Mouse (Mus musculus): ENCODE results near the gene Ndufa7. TPM values are rescaled to one million over a fixed set of nuclear protein-coding genes. Genes with fewer than 3 reads are reported as not detected.

Ndufa7 gene
- polyA plus RNA-seq (2016; fragmentation: Nextera tagmentation; extraction: Ambion mirVana): 496 and 518 TPM in 2 replicates

DNA sequence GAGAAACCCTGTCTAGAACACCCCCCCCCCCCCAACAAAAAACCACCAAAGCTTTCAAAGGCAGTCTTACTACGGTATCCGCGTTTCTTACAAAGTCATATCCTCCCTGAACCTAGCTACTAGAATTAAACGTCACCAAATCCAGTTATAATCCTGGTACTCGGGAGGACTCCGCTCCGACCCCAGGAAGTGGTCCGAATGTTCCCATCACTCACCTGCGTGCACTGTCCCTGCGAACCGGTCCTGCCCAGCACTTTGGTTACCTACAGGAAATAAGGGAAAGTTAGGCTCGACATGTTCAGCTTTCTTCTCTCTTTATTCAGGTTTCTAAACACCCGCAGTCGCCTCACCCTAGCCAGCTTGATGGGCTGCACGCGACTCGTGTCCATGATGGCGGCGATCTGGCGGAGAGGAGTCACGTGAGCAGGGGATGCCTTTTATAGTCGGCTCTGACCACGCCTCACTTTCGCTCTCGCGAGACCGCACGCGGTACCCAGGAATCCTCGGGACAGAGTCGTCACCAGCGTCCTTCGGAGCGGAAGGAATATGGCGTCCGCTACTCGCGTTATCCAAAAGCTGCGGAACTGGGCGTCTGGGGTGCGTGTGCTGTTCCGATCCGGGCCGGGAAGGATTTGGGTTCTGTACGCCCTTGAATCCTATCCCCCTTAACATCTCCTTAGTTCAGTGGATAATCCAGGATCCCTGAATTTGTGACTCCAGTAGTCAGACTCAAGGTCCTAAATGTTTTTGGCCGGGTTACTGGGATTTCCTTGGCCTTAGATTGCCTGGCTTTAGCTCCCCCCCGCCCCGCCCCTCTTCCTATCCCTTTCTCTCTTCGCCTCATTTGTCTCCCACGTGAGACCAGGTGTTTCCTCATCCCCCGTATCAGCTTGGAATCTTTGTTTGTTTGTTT, at the start of gene Ndufa7, which contains the start of gene Rps28:
Ndufa7 (plus strand) TSS at position 489 of the 913 bp plus-strand sequence.
Rps28 (minus strand) TSS at position 479 of the 913 bp plus-strand sequence.
- Histone ChIP-seq H3K27ac (replicated peaks) (peak within 1 kb of the TSS; percentile 93), H3K4me1 (peaks cover 39% of the 10 kb centered on the region), H3K9me3 (replicated peaks) (no peaks in the 10 kb centered on the region), H3K36me3 (peaks cover 70% of the 10 kb centered on the region), H3K27me3 (ENCODE audit: low read depth, poor library complexity, severe bottlenecking) (no peaks in the 10 kb centered on the region), H3K4me3 (peak within 1 kb of the TSS; percentile 88)
- WGBS: under 1% methylated on average over 51 of the region's 51 CpGs
- DNase-seq (ENCODE audit: low spot score): peak; percentile 97

DNA sequence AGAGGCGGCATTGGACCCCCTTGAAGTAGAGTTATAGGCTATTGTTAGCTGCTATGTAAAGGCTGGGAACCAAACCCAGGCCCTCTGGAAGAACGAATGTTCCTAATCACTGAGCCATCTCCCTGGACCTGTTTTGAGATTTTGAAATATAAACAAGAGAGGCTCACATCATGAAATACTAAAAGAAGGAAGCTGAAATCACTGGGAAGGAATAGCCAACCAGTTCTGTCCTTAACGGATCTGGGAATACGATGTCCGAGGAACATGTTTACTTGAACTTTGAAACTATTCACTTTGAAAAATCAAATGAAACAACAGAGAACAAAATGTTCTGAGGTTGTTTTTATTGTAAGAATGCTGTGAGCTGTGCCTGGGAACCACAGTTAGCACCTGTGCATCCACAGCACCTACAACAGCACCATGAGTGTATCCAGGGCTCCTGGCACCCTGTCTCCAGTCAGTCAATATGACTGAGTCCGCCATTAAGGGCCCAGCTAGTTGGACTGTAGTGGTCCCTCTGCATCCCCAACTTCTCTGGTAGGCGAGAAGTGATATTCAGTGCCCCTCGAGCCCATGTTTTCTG, 49.7 kb upstream of the Ndufa7 start:
- Histone ChIP-seq H3K4me3 (no peak overlapping the region), H3K36me3 (peaks cover 24% of the 10 kb centered on the region), H3K9me3 (replicated peaks) (no peaks in the 10 kb centered on the region), H3K27ac (replicated peaks) (no peak overlapping the region), H3K4me1 (peaks cover 7% of the 10 kb centered on the region), H3K27me3 (ENCODE audit: low read depth, poor library complexity, severe bottlenecking) (no peaks in the 10 kb centered on the region)
- DNase-seq (ENCODE audit: low spot score): no peak
- 95% methylated on average over 8 of the region's 8 CpGs for WGBS

DNA sequence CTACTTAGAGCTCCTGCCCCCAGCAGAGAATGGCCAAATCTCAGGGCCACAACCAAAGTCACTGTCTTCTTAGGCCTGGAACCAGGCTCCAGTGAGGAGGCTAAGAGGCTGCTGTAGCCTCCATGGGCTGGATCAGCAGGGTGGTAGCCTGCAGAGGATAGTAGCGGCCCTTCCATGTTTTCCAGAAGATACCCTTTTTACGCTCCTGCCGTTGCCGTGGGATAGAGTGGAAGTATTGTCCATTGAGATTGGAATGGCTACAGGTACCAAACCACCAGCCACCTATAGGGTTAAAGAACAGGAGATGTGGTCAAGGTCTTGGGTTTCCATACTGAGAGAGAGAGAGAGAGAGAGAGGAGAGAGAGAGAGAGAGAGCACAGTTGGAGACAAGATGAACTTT, 49.1 kb upstream of the Ndufa7 start:
- H3K4me1 ChIP-seq: peaks cover 10% of the 10 kb centered on the region
- no peaks in the 10 kb centered on the region for H3K9me3 ChIP-seq (replicated peaks)
- H3K36me3 ChIP-seq: peaks cover 24% of the 10 kb centered on the region
- no peak overlapping the region for H3K27ac ChIP-seq (replicated peaks)
- DNase-seq (ENCODE audit: low spot score): no peak
- no peak overlapping the region for H3K4me3 ChIP-seq
- no peaks in the 10 kb centered on the region; the same call in 1 of the 2 replicates for H3K27me3 ChIP-seq (ENCODE audit: low read depth, poor library complexity, severe bottlenecking)
- 89% methylated on average over 4 of the region's 4 CpGs for WGBS

DNA sequence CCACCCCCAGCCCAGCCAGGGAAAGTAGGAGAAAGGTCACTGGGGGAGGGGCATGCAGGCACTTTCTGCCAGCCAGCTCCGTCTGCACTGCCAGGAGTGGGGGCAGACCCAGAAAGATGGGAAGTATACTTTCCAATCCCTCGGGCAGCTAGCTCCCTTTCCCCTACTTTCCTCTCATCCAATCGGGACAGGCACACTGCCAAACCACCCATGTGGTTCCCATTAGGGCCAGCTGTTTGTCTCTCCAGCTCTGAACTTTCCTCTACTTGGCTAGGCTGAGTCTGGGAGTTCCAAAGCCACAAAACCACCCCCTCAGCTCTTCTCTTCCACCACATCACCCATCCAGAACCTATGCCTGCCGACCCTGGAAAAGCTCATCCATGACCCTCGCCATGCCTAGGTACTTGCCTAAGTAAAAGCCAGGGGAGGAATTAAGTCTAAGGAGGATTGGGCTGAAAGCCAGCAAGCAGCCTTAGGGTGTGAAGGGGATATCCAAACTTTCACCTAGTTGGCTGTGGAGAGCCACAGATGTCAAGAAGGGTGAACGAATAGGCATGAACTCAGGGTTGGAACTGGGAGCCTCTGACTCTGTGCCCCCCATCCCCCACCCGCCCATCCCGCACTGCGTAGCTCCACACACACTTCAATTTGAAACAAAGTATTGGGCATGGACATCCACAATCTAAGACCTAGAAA, 45.0 kb upstream of the Ndufa7 start:
- Histone ChIP-seq H3K4me1 (peaks cover 28% of the 10 kb centered on the region), H3K36me3 (peaks cover 24% of the 10 kb centered on the region), H3K4me3 (peak overlapping the region; percentile 7), H3K27ac (replicated peaks) (peak overlapping the region; percentile 39), H3K27me3 (ENCODE audit: low read depth, poor library complexity, severe bottlenecking) (peaks cover 10% of the 10 kb centered on the region), H3K9me3 (replicated peaks) (no peaks in the 10 kb centered on the region)
- 59% methylated on average over 9 of the region's 9 CpGs for WGBS
- DNase-seq (ENCODE audit: low spot score): peak; percentile 60

DNA sequence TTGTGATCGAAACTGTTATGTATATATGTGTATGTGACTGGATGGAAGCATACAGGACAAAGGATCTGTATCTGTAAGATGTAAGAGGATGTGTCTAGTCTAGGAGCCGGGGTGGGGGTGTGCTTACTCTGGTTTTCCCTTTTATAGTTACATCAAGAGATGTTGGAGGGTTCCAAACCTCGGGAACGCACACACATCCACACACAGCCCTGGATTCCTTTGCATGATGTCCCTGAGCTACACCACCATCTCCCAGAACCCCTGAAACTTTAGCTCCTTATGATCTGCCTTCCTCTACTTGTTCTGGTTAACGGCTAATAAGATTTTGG, 44.4 kb upstream of the Ndufa7 start:
- WGBS: 89% methylated on average over 5 of the region's 5 CpGs
- peaks cover 28% of the 10 kb centered on the region for H3K4me1 ChIP-seq

DNA sequence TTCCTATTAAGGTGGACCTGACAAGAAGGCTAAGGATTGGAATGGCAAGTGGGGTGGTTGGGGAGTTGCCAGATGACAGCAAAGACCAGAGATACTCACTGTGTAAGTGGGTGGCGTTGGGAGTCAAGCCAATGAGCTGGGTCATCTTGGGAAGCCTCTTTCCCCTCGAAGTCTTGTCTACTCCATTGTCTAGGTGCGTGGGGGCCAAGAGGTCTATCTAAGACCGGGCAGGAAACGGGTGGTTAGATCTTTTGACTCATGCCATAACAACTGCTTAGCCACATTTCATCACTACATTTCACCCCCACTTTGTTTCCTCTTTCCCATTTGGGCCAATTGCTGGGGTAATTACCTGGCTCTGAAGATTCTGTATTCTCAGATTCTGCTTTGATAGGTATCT, 43.9 kb upstream of the Ndufa7 start:
- H3K27ac ChIP-seq (replicated peaks): peak overlapping the region; percentile 83; the same call in 1 of the 2 replicates
- peak overlapping the region; percentile 66 for H3K4me3 ChIP-seq
- no peak for DNase-seq (ENCODE audit: low spot score)
- H3K4me1 ChIP-seq: peaks cover 30% of the 10 kb centered on the region
- 84% methylated on average over 5 of the region's 5 CpGs for WGBS
- H3K36me3 ChIP-seq: peaks cover 19% of the 10 kb centered on the region
- H3K9me3 ChIP-seq (replicated peaks): no peaks in the 10 kb centered on the region
- H3K27me3 ChIP-seq (ENCODE audit: low read depth, poor library complexity, severe bottlenecking): peaks cover 10% of the 10 kb centered on the region

More for the DNA sequence above, 44.4 kb upstream of the Ndufa7 start:
- H3K9me3 ChIP-seq (replicated peaks): no peaks in the 10 kb centered on the region
- 0 out of 2 replicates have a peak overlapping the region, but pooled peaks have one; percentile 7 for H3K4me3 ChIP-seq
- H3K27me3 ChIP-seq (ENCODE audit: low read depth, poor library complexity, severe bottlenecking): peaks cover 10% of the 10 kb centered on the region
- no peak overlapping the region for H3K27ac ChIP-seq (replicated peaks)
- DNase-seq (ENCODE audit: low spot score): no peak
- H3K36me3 ChIP-seq: peaks cover 24% of the 10 kb centered on the region

DNA sequence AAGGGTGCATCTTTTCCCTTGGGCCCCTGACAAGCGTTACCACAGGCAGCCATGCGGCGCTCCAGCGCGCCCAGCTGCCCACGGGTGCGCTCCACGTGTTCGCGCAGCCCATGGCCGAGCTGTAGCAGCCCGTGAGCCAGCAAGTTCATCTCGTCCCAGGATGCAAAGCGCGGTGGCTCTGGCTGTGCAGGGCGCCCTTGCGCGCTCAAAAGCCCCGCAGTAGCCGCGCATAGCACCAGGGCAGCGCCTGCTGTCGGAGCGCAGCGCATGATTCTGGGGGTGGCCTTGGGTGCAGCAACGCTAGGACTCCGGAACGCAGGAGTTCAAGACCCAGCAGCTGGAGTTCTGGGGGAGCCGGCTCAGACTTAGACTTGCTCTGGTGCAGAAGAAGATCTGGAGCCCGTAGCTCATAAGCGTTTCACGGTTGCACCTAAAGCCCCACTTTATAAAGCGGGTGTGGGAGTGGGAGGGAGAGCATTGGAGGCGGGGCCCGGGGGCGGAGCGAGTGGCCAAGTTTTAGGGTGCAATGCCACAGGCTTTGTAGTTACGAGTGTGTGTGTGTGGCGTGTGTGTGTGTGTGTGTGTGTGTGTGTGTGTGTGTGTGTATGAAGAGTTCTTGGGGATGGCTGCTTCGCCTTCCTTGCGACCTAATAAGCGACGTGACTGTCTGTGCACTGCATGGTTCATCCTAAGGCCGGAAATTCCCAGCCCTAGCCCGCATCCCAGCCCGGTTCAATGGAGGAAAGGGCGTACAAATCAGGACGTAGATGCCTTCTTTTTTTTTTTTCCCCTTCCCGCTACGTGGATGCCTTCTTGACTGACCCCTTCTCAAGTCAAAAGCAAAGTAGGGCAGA, 43.0 kb upstream of the Ndufa7 start, which contains the start of gene Angptl4:
Angptl4 (minus strand) TSS at position 707 of the 854 bp plus-strand sequence.
- WGBS: 2% methylated on average over 50 of the region's 50 CpGs
- peak within 1 kb of the TSS; percentile 83 for H3K27ac ChIP-seq (replicated peaks)
- DNase-seq (ENCODE audit: low spot score): peak; percentile 74

DNA sequence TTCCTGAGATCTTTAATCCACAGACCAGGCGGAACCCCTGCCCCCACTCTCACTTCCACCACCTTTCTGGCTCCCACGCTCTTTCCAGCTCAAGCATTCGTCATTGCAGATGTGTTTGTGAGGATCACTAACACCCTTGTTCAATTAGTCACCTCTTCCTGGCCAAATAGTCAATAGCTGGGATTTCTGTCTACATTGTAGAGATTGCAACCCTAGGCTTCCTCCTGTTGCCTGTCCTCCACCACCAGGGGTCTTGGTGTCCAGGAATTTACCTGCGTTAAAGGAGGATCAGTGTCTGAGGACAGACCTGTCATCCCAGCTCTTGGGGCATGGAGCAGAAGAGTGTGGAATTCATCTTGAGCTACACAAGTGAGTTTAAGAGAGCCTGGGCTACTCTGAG, 42.3 kb upstream of the Ndufa7 start:
- WGBS: 43% methylated on average over 4 of the region's 4 CpGs
- Histone ChIP-seq H3K27me3 (ENCODE audit: low read depth, poor library complexity, severe bottlenecking) (peaks cover 10% of the 10 kb centered on the region), H3K36me3 (peaks cover 9% of the 10 kb centered on the region), H3K27ac (replicated peaks) (peak overlapping the region; percentile 83), H3K4me3 (peak overlapping the region; percentile 66), H3K4me1 (peaks cover 38% of the 10 kb centered on the region), H3K9me3 (replicated peaks) (no peaks in the 10 kb centered on the region)
- DNase-seq (ENCODE audit: low spot score): no peak

More for the DNA sequence above, 43.0 kb upstream of the Ndufa7 start, which contains the start of gene Angptl4:
- peaks cover 38% of the 10 kb centered on the region for H3K4me1 ChIP-seq
- H3K9me3 ChIP-seq (replicated peaks): no peaks in the 10 kb centered on the region
- H3K4me3 ChIP-seq: peak within 1 kb of the TSS; percentile 66
- H3K27me3 ChIP-seq (ENCODE audit: low read depth, poor library complexity, severe bottlenecking): peaks cover 10% of the 10 kb centered on the region
- H3K36me3 ChIP-seq: peaks cover 16% of the 10 kb centered on the region

DNA sequence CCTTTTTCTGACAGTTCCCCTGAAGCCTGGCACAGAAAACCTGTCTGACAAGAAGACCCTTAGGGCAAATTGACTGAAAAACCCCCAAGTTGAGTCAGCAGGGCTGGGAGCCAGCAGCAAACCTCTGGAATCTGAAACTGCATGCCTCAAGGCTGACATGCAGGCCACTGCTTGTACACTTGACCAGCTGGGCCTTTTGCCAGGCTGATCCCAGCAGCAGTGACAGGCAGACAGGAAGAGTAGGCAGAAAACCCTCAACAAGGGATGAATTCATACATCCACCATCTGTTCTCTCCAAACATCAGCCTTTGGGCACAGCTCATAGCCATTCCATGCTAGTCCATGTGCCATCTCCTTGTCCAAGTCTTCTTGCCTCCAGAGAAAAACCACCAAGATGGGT, 41.0 kb upstream of the Ndufa7 start:
- Histone ChIP-seq H3K27me3 (ENCODE audit: low read depth, poor library complexity, severe bottlenecking) (peaks cover 10% of the 10 kb centered on the region), H3K27ac (replicated peaks) (no peak overlapping the region), H3K4me3 (no peak overlapping the region), H3K4me1 (peaks cover 38% of the 10 kb centered on the region), H3K9me3 (replicated peaks) (no peaks in the 10 kb centered on the region), H3K36me3 (no peaks in the 10 kb centered on the region)
- no peak for DNase-seq (ENCODE audit: low spot score)

DNA sequence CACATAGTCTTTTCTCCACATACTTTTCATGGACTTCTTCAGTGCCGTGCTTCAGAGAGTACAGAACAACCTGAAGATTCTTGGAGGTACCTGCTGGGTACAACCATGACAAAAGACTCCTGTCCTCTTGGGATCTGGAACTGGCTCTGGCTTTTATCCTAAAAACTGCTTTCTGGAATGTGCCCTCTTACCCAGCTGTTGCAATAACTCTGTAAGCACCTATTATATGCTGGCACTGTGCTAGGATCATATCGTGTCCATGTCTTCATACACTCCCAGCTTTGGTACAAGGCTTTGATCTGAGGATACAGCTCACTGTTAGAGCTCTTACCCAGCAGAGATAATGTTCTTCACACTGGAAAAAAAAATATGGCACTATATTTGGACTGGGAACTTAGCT, 39.4 kb upstream of the Ndufa7 start:
- 91% methylated on average over 2 of the region's 2 CpGs for WGBS
- no peak overlapping the region for H3K27ac ChIP-seq (replicated peaks)
- H3K27me3 ChIP-seq (ENCODE audit: low read depth, poor library complexity, severe bottlenecking): peaks cover 10% of the 10 kb centered on the region
- H3K9me3 ChIP-seq (replicated peaks): no peaks in the 10 kb centered on the region
- H3K36me3 ChIP-seq: no peaks in the 10 kb centered on the region
- no peak for DNase-seq (ENCODE audit: low spot score)
- H3K4me1 ChIP-seq: peaks cover 31% of the 10 kb centered on the region
- H3K4me3 ChIP-seq: no peak overlapping the region

DNA sequence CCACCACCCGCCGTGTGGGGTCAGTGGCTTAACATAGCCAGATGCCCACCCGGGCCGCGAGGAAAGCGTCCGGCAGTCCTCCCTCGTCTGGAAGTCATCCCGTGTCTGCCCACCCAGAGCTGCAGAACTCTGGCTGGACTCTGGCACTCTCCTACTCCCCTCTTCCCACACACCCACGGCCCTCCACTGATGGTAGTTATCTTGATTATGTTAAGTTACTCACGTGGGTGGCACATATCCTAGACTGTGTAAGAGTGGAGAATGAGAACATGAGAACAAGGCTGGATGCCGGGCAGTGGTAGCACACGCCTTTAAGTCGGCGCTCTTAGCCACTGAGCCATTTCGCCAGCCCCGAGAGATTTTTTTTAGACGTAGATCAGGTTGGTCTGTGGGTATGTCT, 38.0 kb upstream of the Ndufa7 start:
- Histone ChIP-seq H3K4me1 (peaks cover 19% of the 10 kb centered on the region), H3K9me3 (replicated peaks) (no peaks in the 10 kb centered on the region), H3K27me3 (ENCODE audit: low read depth, poor library complexity, severe bottlenecking) (peaks cover 10% of the 10 kb centered on the region), H3K27ac (replicated peaks) (no peak overlapping the region), H3K4me3 (no peak overlapping the region), H3K36me3 (no peaks in the 10 kb centered on the region)
- 80% methylated on average over 18 of the region's 18 CpGs for WGBS
- DNase-seq (ENCODE audit: low spot score): no peak

DNA sequence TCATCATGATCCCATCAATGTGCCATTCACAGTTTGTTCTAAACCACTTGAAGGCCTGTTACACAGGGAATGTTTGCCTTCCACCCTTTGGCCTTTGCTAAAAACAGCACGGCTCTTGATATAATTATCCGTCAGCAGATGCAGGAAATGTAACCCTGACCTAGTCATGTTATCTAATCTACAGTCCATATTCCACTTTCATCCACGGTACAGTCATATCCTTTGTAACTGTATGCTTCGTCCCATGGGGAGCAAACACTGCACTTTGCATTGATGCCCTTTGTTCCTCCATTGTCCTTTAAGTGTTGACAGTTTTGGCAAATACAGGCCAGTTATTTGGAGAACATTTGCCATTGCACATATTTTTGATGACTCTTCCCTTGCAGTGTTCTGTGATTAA, 35.6 kb upstream of the Ndufa7 start:
- H3K4me3 ChIP-seq: no peak overlapping the region
- H3K4me1 ChIP-seq: peaks cover 10% of the 10 kb centered on the region
- no peaks in the 10 kb centered on the region for H3K9me3 ChIP-seq (replicated peaks)
- H3K36me3 ChIP-seq: no peaks in the 10 kb centered on the region
- no peak for DNase-seq (ENCODE audit: low spot score)
- 90% methylated on average over 4 of the region's 4 CpGs for WGBS
- no peaks in the 10 kb centered on the region for H3K27me3 ChIP-seq (ENCODE audit: low read depth, poor library complexity, severe bottlenecking)
- H3K27ac ChIP-seq (replicated peaks): no peak overlapping the region

Data from midbrain, embryonic 10.5 days (tissue).